ENCODE assay signal across 30 mouse cellular contexts in the genomic region with DNA sequence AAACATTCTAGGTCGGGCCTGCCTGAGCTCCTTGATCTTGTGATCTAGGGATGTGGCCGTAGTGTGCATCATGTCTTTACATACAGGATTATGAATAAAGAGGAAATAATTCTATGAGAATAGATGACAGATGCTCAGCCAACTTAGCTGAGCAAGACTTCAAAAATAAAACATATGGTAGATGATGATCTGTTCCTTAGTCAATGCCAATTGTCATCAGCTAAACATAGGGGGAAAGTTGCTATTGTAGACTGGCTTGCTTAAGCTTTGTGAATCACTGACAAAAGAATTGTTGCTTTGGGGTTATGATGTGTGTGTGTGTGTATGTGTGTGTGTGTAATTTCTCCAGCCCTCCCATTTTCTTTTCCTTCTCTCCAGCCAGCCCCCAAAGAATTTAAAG.
A peak's percentile ranks its signal among the peaks of the same experiment; 100 is the strongest.
DNase-seq lines count a peak whose midpoint lies in the region; ATAC-seq lines count a peak whose summit lies in the region.
"Had no signal": no experiment of that assay in that cellular context is flagged by ENCODE, and none has a peak within 500 bp of the region (broad histone marks: within the 10 kb centered on the region; RNA-seq: fewer than 3 reads in every experiment).

No protein-coding gene starts in this region.

- no peak overlapping the region for H3K27ac ChIP-seq in kidney, embryonic 16.5 days (ENCODE audit: low read length)
- H3K27ac ChIP-seq: embryonic facial prominence, embryonic 12.5 days; embryonic facial prominence, embryonic 15.5 days; forebrain, embryonic 13.5 days; heart, embryonic 15.5 days; hindbrain, embryonic 10.5 days; hindbrain, embryonic 13.5 days had no signal

- no peaks in the 10 kb centered on the region for H3K4me1 ChIP-seq in kidney, embryonic 16.5 days (ENCODE audit: insufficient read depth, low read length)
- H3K4me1 ChIP-seq: embryonic facial prominence, embryonic 12.5 days; embryonic facial prominence, embryonic 15.5 days; forebrain, embryonic 13.5 days; heart, embryonic 15.5 days; hindbrain, embryonic 10.5 days; hindbrain, embryonic 13.5 days had no signal

- no peak overlapping the region for H3K9ac ChIP-seq in kidney, embryonic 16.5 days (replicated peaks; ENCODE audit: low read length)
- H3K9ac ChIP-seq: embryonic facial prominence, embryonic 12.5 days; embryonic facial prominence, embryonic 15.5 days; forebrain, embryonic 13.5 days; heart, embryonic 12.5 days; heart, embryonic 15.5 days; hindbrain, embryonic 13.5 days had no signal

- H3K9me3 ChIP-seq in kidney, embryonic 16.5 days (ENCODE audit: low read length): no peaks in the 10 kb centered on the region
- H3K9me3 ChIP-seq: embryonic facial prominence, embryonic 12.5 days; embryonic facial prominence, embryonic 15.5 days; forebrain, embryonic 13.5 days; heart, embryonic 12.5 days; heart, embryonic 15.5 days; hindbrain, embryonic 10.5 days; hindbrain, embryonic 13.5 days had no signal

- ATAC-seq in kidney, embryonic 16.5 days (ENCODE audit: low FRiP score, low TSS enrichment): no peak
- ATAC-seq: CD4-positive, CD25-positive, alpha-beta regulatory T cell, adult 4 months; forebrain, embryonic 13.5 days; forebrain, embryonic 16.5 days; hindbrain, embryonic 16.5 days; Patski had no signal

- no peak overlapping the region for H3K4me2 ChIP-seq in kidney, embryonic 16.5 days (replicated peaks; ENCODE audit: low read depth, low read length)
- H3K4me2 ChIP-seq: embryonic facial prominence, embryonic 12.5 days; embryonic facial prominence, embryonic 15.5 days; forebrain, embryonic 13.5 days; heart, embryonic 12.5 days; heart, embryonic 15.5 days; hindbrain, embryonic 13.5 days had no signal

- no peak overlapping the region for H3K4me3 ChIP-seq in kidney, embryonic 16.5 days (ENCODE audit: low read length)
- H3K4me3 ChIP-seq: embryonic facial prominence, embryonic 12.5 days; embryonic facial prominence, embryonic 15.5 days; erythroblast, embryonic 14.5 days; forebrain, embryonic 13.5 days; heart, embryonic 12.5 days; heart, embryonic 15.5 days; hindbrain, embryonic 10.5 days; hindbrain, embryonic 13.5 days had no signal

- 81% methylated on average over 2 of the region's 2 CpGs for WGBS in kidney, embryonic 16.5 days

- H3K36me3 ChIP-seq in kidney, embryonic 16.5 days (ENCODE audit: insufficient read depth, low read length): no peaks in the 10 kb centered on the region
- H3K36me3 ChIP-seq: embryonic facial prominence, embryonic 12.5 days; embryonic facial prominence, embryonic 15.5 days; heart, embryonic 12.5 days; heart, embryonic 15.5 days; hindbrain, embryonic 10.5 days; hindbrain, embryonic 13.5 days had no signal

- no peaks in the 10 kb centered on the region for H3K27me3 ChIP-seq in kidney, embryonic 16.5 days (ENCODE audit: insufficient read depth, low read length)
- H3K27me3 ChIP-seq: embryonic facial prominence, embryonic 12.5 days; embryonic facial prominence, embryonic 15.5 days; forebrain, embryonic 13.5 days; heart, embryonic 12.5 days; heart, embryonic 15.5 days; hindbrain, embryonic 13.5 days had no signal

- peak; percentile 39 for DNase-seq in heart, adult 11 months
- DNase-seq in heart, adult 8-10 months (ENCODE audit: low spot score): no peak
- peak; percentile 21 for DNase-seq in layer of hippocampus, adult 9-11 months
- DNase-seq in layer of hippocampus, adult 8-10 months (ENCODE audit: low spot score in 2 of 2): no peak
- DNase-seq in Muller cell, postnatal 12 days (ENCODE audit: inconsistent ontology term): peak; percentile 26
- peak; percentile 75 for DNase-seq in brain, adult 2 months (ENCODE audit: low read depth, low spot score)
- no peak for DNase-seq in kidney, adult 11 months
- DNase-seq: adrenal gland, postnatal 10 days; adrenal gland, postnatal 36 days; cerebellum, adult 11 months; cerebellum, adult 2 months; cerebellum, adult 9-11 months; cerebellum, postnatal 25 days; gastrocnemius, postnatal 10 days; gastrocnemius, postnatal 36 days; heart, postnatal 10 days; heart, postnatal 36 days had no signal

Comparison
In these comparisons a context has a peak if more than half of its experiments do, and no peak if none do; other contexts are left out.
1. DNase-seq: peak in heart, adult 11 months (single experiment), layer of hippocampus, adult 9-11 months (single experiment), Muller cell, postnatal 12 days (single experiment) and brain, adult 2 months (single experiment); none in heart, adult 8-10 months (single experiment), layer of hippocampus, adult 8-10 months (0 of 2) and kidney, adult 11 months (single experiment).